Mouse (Mus musculus) CH12.LX (cell line): ENCODE results near the gene Vps18. TPM values are rescaled to one million over a fixed set of nuclear protein-coding genes. Genes with fewer than 3 reads are reported as not detected.

ENCODE experiments used
- DNase-seq: peaks from one replicate; pipeline ENCODE4 v3.0.0-alpha.2; 2013; ENCODE audit errors: extremely low read depth
- H3K27ac ChIP-seq: 2 replicates; pipeline ENCODE4 v1.5.1; 2012; ENCODE audit warnings: low read depth, mild to moderate bottlenecking, control low read depth, moderate library complexity; ENCODE audit not compliant: insufficient read depth
- H3K27me3 ChIP-seq: replicated peaks from 2 replicates; pipeline ENCODE3; 2012; ENCODE audit warnings: inconsistent platforms
- H3K36me3 ChIP-seq, 2 experiments: replicated peaks in 1 of 2; 2 replicates each; pipeline versions ENCODE3 to v1.6.1; 2012; ENCODE audit warnings: inconsistent platforms in 1 of 2, low read length in 1 of 2, mild to moderate bottlenecking in 1 of 2, mixed read lengths in 1 of 2, moderate library complexity in 1 of 2; ENCODE audit not compliant: control insufficient read depth in 1 of 2, insufficient read depth in 1 of 2
- H3K4me1 ChIP-seq, 2 experiments: 2 replicates each; pipeline ENCODE4 v1.6.1; 2012; ENCODE audit warnings: inconsistent platforms in 1 of 2, moderate library complexity in 1 of 2; ENCODE audit not compliant: insufficient read depth in 2 of 2, control insufficient read depth in 1 of 2
- H3K4me2 ChIP-seq: 2 replicates; pipeline ENCODE4 v1.6.1; 2012; ENCODE audit warnings: low read depth, mild to moderate bottlenecking, control low read depth; ENCODE audit not compliant: poor library complexity, insufficient read depth, severe bottlenecking
- H3K4me3 ChIP-seq, 3 experiments: fragments of 150-350 bp in 1 of 3; sonication (generic) in 1 of 3; replicated peaks in 1 of 3; 2 replicates each; pipeline versions ENCODE3 to v1.5.1; 2011 to 2012; ENCODE audit warnings: low read depth in 2 of 3, low read length in 2 of 3, mild to moderate bottlenecking in 2 of 3, moderate library complexity in 2 of 3, control low read depth in 1 of 3, improper control_type of control experiment in 1 of 3, inconsistent platforms in 1 of 3, mixed read lengths in 1 of 3; ENCODE audit not compliant: poor library complexity in 1 of 3
- H3K79me2 ChIP-seq: replicated peaks from 2 replicates; pipeline ENCODE4 v1.6.1; 2012; ENCODE audit warnings: mild to moderate bottlenecking, moderate library complexity; ENCODE audit not compliant: control insufficient read depth, poor library complexity, insufficient read depth, severe bottlenecking; ENCODE audit errors: extremely low read depth
- H3K9ac ChIP-seq: 2 replicates; pipeline ENCODE4 v1.6.1; 2012; ENCODE audit warnings: low read depth, mild to moderate bottlenecking, control low read depth, moderate library complexity; ENCODE audit not compliant: insufficient read depth
- H3K9me3 ChIP-seq: replicated peaks from 2 replicates; pipeline ENCODE3; 2012; ENCODE audit warnings: low read length, inconsistent platforms, mixed read lengths
- CHD2 ChIP-seq: IDR thresholded peaks from 2 replicates; pipeline ENCODE4 v1.6.1; 2011; ENCODE audit warnings: low read length, improper control_type of control experiment
- CTCF ChIP-seq, 2 experiments: IDR thresholded peaks in 1 of 2; conservative IDR thresholded peaks in 1 of 2; 2 replicates each; pipeline ENCODE4 v1.5.1; 2011 to 2012; ENCODE audit warnings: low read depth in 2 of 2, low read length in 2 of 2, improper control_type of control experiment in 1 of 2, inconsistent platforms in 1 of 2, mild to moderate bottlenecking in 1 of 2, moderate library complexity in 1 of 2
- E2F4 ChIP-seq: IDR thresholded peaks from 2 replicates; pipeline ENCODE4 v1.6.1; 2011; ENCODE audit warnings: low read depth, low read length, improper control_type of control experiment; ENCODE audit not compliant: insufficient replicate concordance
- ELF1 ChIP-seq: IDR thresholded peaks from 2 replicates; pipeline ENCODE4 v1.6.1; 2014; ENCODE audit warnings: low read depth, mild to moderate bottlenecking, inconsistent platforms, low read length, improper control_type of control experiment
- EP300 ChIP-seq: IDR thresholded peaks from 2 replicates; pipeline ENCODE4 v1.6.1; 2011; ENCODE audit warnings: low read length, improper control_type of control experiment
- ETS1 ChIP-seq: conservative IDR thresholded peaks from 2 replicates; pipeline ENCODE4 v1.6.1; 2012; ENCODE audit warnings: low read depth, mild to moderate bottlenecking, inconsistent platforms, low read length, improper control_type of control experiment, moderate library complexity
- HCFC1 ChIP-seq: IDR thresholded peaks from 2 replicates; pipeline ENCODE4 v1.6.1; 2012; ENCODE audit warnings: low read depth, mild to moderate bottlenecking, inconsistent platforms, low read length, improper control_type of control experiment
- JUN ChIP-seq: IDR thresholded peaks from 2 replicates; pipeline ENCODE4 v1.6.1; 2011; ENCODE audit warnings: low read depth, mild to moderate bottlenecking, low read length, improper control_type of control experiment, moderate library complexity; ENCODE audit not compliant: insufficient read depth
- JUND ChIP-seq: conservative IDR thresholded peaks from 2 replicates; pipeline ENCODE4 v1.6.1; 2011; ENCODE audit warnings: low read depth, low read length, improper control_type of control experiment
- MAX ChIP-seq: IDR thresholded peaks from 2 replicates; pipeline ENCODE4 v1.6.1; 2011; ENCODE audit warnings: low read length, improper control_type of control experiment
- MAZ ChIP-seq: IDR thresholded peaks from 2 replicates; pipeline ENCODE4 v1.6.1; 2012; ENCODE audit warnings: low read depth, mild to moderate bottlenecking, inconsistent platforms, low read length, improper control_type of control experiment, moderate library complexity
- NRF1 ChIP-seq: IDR thresholded peaks from 2 replicates; pipeline ENCODE4 v1.6.1; 2014; ENCODE audit warnings: low read depth, mild to moderate bottlenecking, inconsistent platforms, low read length, improper control_type of control experiment, moderate library complexity
- POLR2A ChIP-seq: IDR thresholded peaks from 2 replicates; pipeline ENCODE4 v1.6.1; 2011; ENCODE audit warnings: low read depth, mild to moderate bottlenecking, improper control_type of control experiment, low read length
- RCOR1 ChIP-seq: conservative IDR thresholded peaks from 2 replicates; pipeline ENCODE4 v1.6.1; 2012; ENCODE audit warnings: low read depth, mild to moderate bottlenecking, inconsistent platforms, low read length, improper control_type of control experiment
- SIN3A ChIP-seq: IDR thresholded peaks from 2 replicates; pipeline ENCODE4 v1.6.1; 2012; ENCODE audit warnings: low read length, improper control_type of control experiment, inconsistent platforms
- TBP ChIP-seq: conservative IDR thresholded peaks from 2 replicates; pipeline ENCODE4 v1.6.1; 2011; ENCODE audit warnings: low read depth, low read length, improper control_type of control experiment
- USF1 ChIP-seq: IDR thresholded peaks from 2 replicates; pipeline ENCODE4 v1.6.1; 2014; ENCODE audit warnings: low read depth, mild to moderate bottlenecking, inconsistent platforms, low read length, improper control_type of control experiment
- ZC3H11A ChIP-seq: IDR thresholded peaks from 2 replicates; pipeline ENCODE4 v1.6.1; 2012; ENCODE audit warnings: low read depth, mild to moderate bottlenecking, inconsistent platforms, low read length, improper control_type of control experiment
- ZNF384 ChIP-seq: IDR thresholded peaks from 2 replicates; pipeline ENCODE4 v1.6.1; 2012; ENCODE audit warnings: low read depth, low read length, improper control_type of control experiment, inconsistent platforms
- dilution Hi-C: fragments of 300-500 bp; cut with MboI; formaldehyde crosslinking; loops from 2 replicates; pipeline ENCODE4 v1.14.3; 2020; ENCODE audit warnings: low sequenced_read_pairs; ENCODE audit not compliant: extremely low pct_unique_long_range_greater_than_20kb, extremely low pct_ligation_motif_present
- in situ Hi-C: fragments of 300-500 bp; cut with MboI; formaldehyde crosslinking; loops from 3 replicates; pipeline ENCODE4 v1.14.3; 2019; ENCODE audit warnings: low sequenced_read_pairs, low pct_ligation_motif_present, low pct_unique_long_range_greater_than_20kb, mixed read lengths
- polyA plus RNA-seq: library from polyadenylated mRNA; unstranded; fragments of >175 nt; gene quantifications from 2 replicates; pipeline ENCODE4 v1.2.1, GENCODE M21; 2012; ENCODE audit warnings: low read depth; ENCODE audit not compliant: insufficient read length
- total RNA-seq, 2 experiments: library from RNA; depleted of rRNA; stranded (reverse); fragments of 300-350 nt in 1 of 2; fragments of >200 nt in 1 of 2; gene quantifications; 2 replicates each; pipeline ENCODE4 v1.2.3; 2012 to 2014

Vps18 gene
- total and polyA plus RNA-seq, 3 experiments = 8.7 to 17.9 (median 15.4) TPM

DNA sequence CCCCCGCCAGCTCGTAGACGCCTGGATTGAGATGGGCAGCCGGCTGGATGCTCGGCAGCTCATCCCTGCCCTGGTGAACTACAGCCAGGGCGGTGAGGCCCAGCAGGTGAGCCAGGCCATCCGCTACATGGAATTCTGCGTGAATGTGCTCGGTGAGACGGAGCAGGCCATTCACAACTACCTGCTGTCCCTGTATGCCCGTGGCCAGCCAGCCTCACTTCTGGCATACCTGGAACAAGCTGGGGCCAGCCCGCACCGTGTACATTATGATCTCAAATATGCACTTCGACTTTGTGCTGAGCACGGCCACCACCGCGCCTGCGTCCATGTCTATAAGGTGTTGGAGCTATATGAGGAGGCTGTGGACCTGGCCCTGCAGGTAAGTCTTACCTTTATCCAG, 5.9 kb downstream of the Vps18 start:
- Histone ChIP-seq H3K79me2 (peaks cover 11% of the 10 kb centered on the region), H3K4me2 (no peak overlapping the region)
- TF ChIP-seq EP300 = no peak
- no peak for TF ChIP-seq POLR2A
- no peak for TF ChIP-seq NRF1
- no peak for TF ChIP-seq MAZ
- no peak for TF ChIP-seq HCFC1
- TF ChIP-seq TBP = no peak
- no peak for TF ChIP-seq CHD2
- TF ChIP-seq, all 38 proteins: peak for 0
- H3K27me3 ChIP-seq = no peaks in the 10 kb centered on the region
- no peaks in the 10 kb centered on the region for H3K9me3 ChIP-seq
- in situ Hi-C loops (no loop called here), dilution Hi-C loops (no loop called here)
- DNase-seq = no peak
- H3K36me3 ChIP-seq = peaks cover 71 to 92% of the 10 kb centered on the region in 2 experiments
- H3K27ac ChIP-seq = no peak overlapping the region
- peaks cover 4 to 38% of the 10 kb centered on the region in 2 experiments; a peak in 3 of 4 replicates for H3K4me1 ChIP-seq
- H3K4me3 ChIP-seq = no peak overlapping the region
- no peak overlapping the region for H3K9ac ChIP-seq

DNA sequence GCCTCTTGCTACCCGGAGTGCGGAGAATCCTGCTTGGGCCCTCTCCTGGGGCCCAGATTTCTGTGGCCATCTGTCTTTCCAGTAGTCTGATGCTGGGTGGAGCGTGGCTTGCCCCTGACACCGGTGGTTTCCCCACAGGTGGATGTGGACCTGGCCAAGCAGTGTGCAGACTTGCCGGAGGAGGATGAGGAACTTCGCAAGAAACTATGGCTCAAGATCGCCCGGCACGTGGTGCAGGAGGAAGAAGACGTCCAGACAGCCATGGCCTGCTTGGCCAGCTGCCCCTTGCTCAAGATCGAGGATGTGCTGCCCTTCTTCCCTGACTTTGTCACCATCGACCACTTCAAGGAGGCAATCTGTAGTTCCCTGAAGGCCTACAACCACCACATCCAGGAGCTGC, 8.2 kb downstream of the Vps18 start:
- H3K4me2 ChIP-seq = no peak overlapping the region
- H3K4me3 ChIP-seq = no peak overlapping the region
- DNase-seq = no peak
- H3K27me3 ChIP-seq = no peaks in the 10 kb centered on the region
- no peak overlapping the region for H3K9ac ChIP-seq
- H3K4me1 ChIP-seq = peaks cover 11 to 44% of the 10 kb centered on the region in 2 experiments
- peaks cover 61 to 80% of the 10 kb centered on the region in 2 experiments for H3K36me3 ChIP-seq
- no peak for TF ChIP-seq HCFC1
- TF ChIP-seq JUND = no peak
- no peak for TF ChIP-seq E2F4
- TF ChIP-seq POLR2A = no peak
- TF ChIP-seq SIN3A = no peak
- TF ChIP-seq ETS1 = no peak
- TF ChIP-seq ELF1 = no peak
- TF ChIP-seq CTCF (conservative IDR thresholded peaks at IDR 0.05 in 1 of 2, IDR thresholded peaks at IDR 0.05 in 1 of 2; ENCODE audit: low read depth in 2 of 2, low read length in 2 of 2) = no peak
- TF ChIP-seq ZNF384 = no peak
- no peak for TF ChIP-seq TBP
- no peak for TF ChIP-seq USF1
- no peak for TF ChIP-seq JUN
- no peak for TF ChIP-seq RCOR1
- no peak for TF ChIP-seq ZC3H11A
- no peak for TF ChIP-seq EP300
- no peak for TF ChIP-seq MAX
- TF ChIP-seq, all 38 proteins: peak for 0
- no peak overlapping the region for H3K27ac ChIP-seq
- in situ Hi-C loops = loop anchor here (5.0 kb wide), 1 partner anchor 121 kb away; no protein-coding TSS in a partner anchor
- H3K79me2 ChIP-seq = no peaks in the 10 kb centered on the region
- no peaks in the 10 kb centered on the region for H3K9me3 ChIP-seq
- dilution Hi-C loops = no loop called here
